In the genomic region with DNA sequence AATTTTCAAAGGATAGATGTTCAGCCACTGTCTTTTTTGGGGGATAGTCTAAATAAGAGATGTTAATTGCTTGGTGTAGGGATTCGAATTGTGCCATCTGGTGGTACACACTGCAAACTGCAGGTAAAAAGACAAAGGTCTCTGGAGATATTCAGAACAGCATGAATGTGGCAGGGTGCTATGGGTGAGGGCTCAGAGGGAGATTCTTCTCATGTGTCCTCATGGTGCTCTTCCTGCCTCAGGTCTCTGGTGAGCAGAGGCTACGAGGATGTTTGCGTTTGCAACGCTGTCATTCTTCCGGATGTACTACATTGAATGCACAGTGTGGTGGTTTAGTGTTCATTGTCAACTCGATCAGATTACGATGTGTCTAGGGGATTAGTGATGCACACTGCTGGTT, we compare ENCODE assay signal across 9 mouse cellular contexts. TPM values are rescaled to one million over a fixed set of nuclear protein-coding genes. Genes with fewer than 3 reads are reported as not detected.
A peak's percentile ranks its signal among the peaks of the same experiment; 100 is the strongest.
DNase-seq lines count a peak whose midpoint lies in the region; ATAC-seq and TF ChIP-seq lines count a peak whose summit lies in the region.
"Had no signal": no experiment of that assay in that cellular context is flagged by ENCODE, and none has a peak within 500 bp of the region (broad histone marks: within the 10 kb centered on the region; RNA-seq: fewer than 3 reads in every experiment).

No protein-coding gene starts in this region.

- H3K36me3 ChIP-seq in intestine, postnatal 0 days (ENCODE audit: control insufficient read depth, insufficient read depth), result no peaks in the 10 kb centered on the region
- H3K36me3 ChIP-seq in intestine, embryonic 15.5 days, result no peaks in the 10 kb centered on the region
- H3K36me3 ChIP-seq in hindbrain, embryonic 13.5 days, result no peaks in the 10 kb centered on the region
- no peaks in the 10 kb centered on the region for H3K36me3 ChIP-seq in midbrain, embryonic 12.5 days
- H3K36me3 ChIP-seq: embryonic facial prominence, embryonic 12.5 days had no signal

- no peak overlapping the region for H3K27ac ChIP-seq in intestine, postnatal 0 days (ENCODE audit: low read depth, low read length)
- H3K27ac ChIP-seq in intestine, embryonic 15.5 days, result no peak overlapping the region
- no peak overlapping the region for H3K27ac ChIP-seq in hindbrain, embryonic 13.5 days
- H3K27ac ChIP-seq in midbrain, embryonic 12.5 days (replicated peaks), result no peak overlapping the region
- H3K27ac ChIP-seq: embryonic facial prominence, embryonic 12.5 days had no signal

- H3K4me3 ChIP-seq in intestine, postnatal 0 days (ENCODE audit: low read depth, low read length), result no peak overlapping the region
- H3K4me3 ChIP-seq in intestine, embryonic 15.5 days (replicated peaks), result no peak overlapping the region
- H3K4me3 ChIP-seq in hindbrain, embryonic 13.5 days, result no peak overlapping the region
- no peak overlapping the region for H3K4me3 ChIP-seq in midbrain, embryonic 12.5 days
- H3K4me3 ChIP-seq: embryonic facial prominence, embryonic 12.5 days had no signal

- H3K4me2 ChIP-seq in intestine, postnatal 0 days (replicated peaks; ENCODE audit: low read depth), result no peak overlapping the region
- H3K4me2 ChIP-seq in intestine, embryonic 15.5 days (replicated peaks), result no peak overlapping the region
- H3K4me2 ChIP-seq in hindbrain, embryonic 13.5 days, result no peak overlapping the region
- H3K4me2 ChIP-seq in midbrain, embryonic 12.5 days (replicated peaks), result no peak overlapping the region
- H3K4me2 ChIP-seq: embryonic facial prominence, embryonic 12.5 days had no signal

- TF ChIP-seq CTCF in intestine, postnatal 0 days (IDR thresholded peaks at IDR 0.05; ENCODE audit: low read depth), result peak; percentile 75

- H3K27me3 ChIP-seq in intestine, postnatal 0 days (replicated peaks; ENCODE audit: control insufficient read depth, insufficient read depth, low read length), result no peaks in the 10 kb centered on the region
- no peaks in the 10 kb centered on the region for H3K27me3 ChIP-seq in intestine, embryonic 15.5 days (replicated peaks)
- no peaks in the 10 kb centered on the region for H3K27me3 ChIP-seq in hindbrain, embryonic 13.5 days
- no peaks in the 10 kb centered on the region for H3K27me3 ChIP-seq in midbrain, embryonic 12.5 days
- H3K27me3 ChIP-seq: embryonic facial prominence, embryonic 12.5 days had no signal

- no peaks in the 10 kb centered on the region for H3K4me1 ChIP-seq in intestine, postnatal 0 days (replicated peaks; ENCODE audit: control insufficient read depth, insufficient read depth, low read length)
- no peaks in the 10 kb centered on the region for H3K4me1 ChIP-seq in intestine, embryonic 15.5 days (replicated peaks)
- no peaks in the 10 kb centered on the region for H3K4me1 ChIP-seq in hindbrain, embryonic 13.5 days (replicated peaks)
- no peaks in the 10 kb centered on the region for H3K4me1 ChIP-seq in midbrain, embryonic 12.5 days
- H3K4me1 ChIP-seq: embryonic facial prominence, embryonic 12.5 days had no signal

- H3K9ac ChIP-seq in intestine, postnatal 0 days (ENCODE audit: low read depth, low read length), result no peak overlapping the region
- no peak overlapping the region for H3K9ac ChIP-seq in intestine, embryonic 15.5 days
- H3K9ac ChIP-seq in hindbrain, embryonic 13.5 days, result no peak overlapping the region
- no peak overlapping the region for H3K9ac ChIP-seq in midbrain, embryonic 12.5 days (replicated peaks)
- H3K9ac ChIP-seq: embryonic facial prominence, embryonic 12.5 days had no signal

- H3K9me3 ChIP-seq in intestine, postnatal 0 days (ENCODE audit: control insufficient read depth), result no peaks in the 10 kb centered on the region
- H3K9me3 ChIP-seq in intestine, embryonic 15.5 days, result no peaks in the 10 kb centered on the region
- no peaks in the 10 kb centered on the region for H3K9me3 ChIP-seq in hindbrain, embryonic 13.5 days
- no peaks in the 10 kb centered on the region for H3K9me3 ChIP-seq in midbrain, embryonic 12.5 days
- H3K9me3 ChIP-seq: embryonic facial prominence, embryonic 12.5 days had no signal

- 53% methylated on average over 7 of the region's 7 CpGs for WGBS in intestine, postnatal 0 days
- WGBS in intestine, embryonic 15.5 days, result 56% methylated on average over 7 of the region's 7 CpGs
- 54% methylated on average over 7 of the region's 7 CpGs for WGBS in hindbrain, embryonic 13.5 days
- WGBS in midbrain, embryonic 12.5 days, result 51% methylated on average over 7 of the region's 7 CpGs

- DNase-seq in ES-CJ7 (ENCODE audit: low read depth, low spot score), result peak; percentile 31
- DNase-seq in cerebellum, postnatal 10 days, result peak; percentile 44 to 54
- DNase-seq in T-cell, adult 2 months (ENCODE audit: low spot score), result no peak

- no peak for ATAC-seq in intestine, postnatal 0 days
- ATAC-seq in intestine, embryonic 15.5 days, result no peak
- peak; percentile 63 for ATAC-seq in hindbrain, embryonic 13.5 days (ENCODE audit: low FRiP score)
- peak; percentile 47; the same call in 1 of the 2 replicates for ATAC-seq in midbrain, embryonic 12.5 days (ENCODE audit: low FRiP score, low read depth)
- ATAC-seq in inflammation-experienced regulatory T-cells, adult 6 months, result no peak

RNA-seq across cellular contexts. Expression of a gene that starts 10.1 kb away (rescaled TPM):
- polyA plus RNA-seq in intestine, postnatal 0 days (2015; fragmentation: Nextera tagmentation; extraction: Ambion mirVana), result not detected in 2 replicates
- polyA plus RNA-seq in intestine, embryonic 15.5 days (2015; fragmentation: Nextera tagmentation; extraction: Ambion mirVana), result not detected in 2 replicates
- not detected in 2 replicates for polyA plus RNA-seq in hindbrain, embryonic 13.5 days (2015; fragmentation: Nextera tagmentation; extraction: Ambion mirVana)
- polyA plus RNA-seq in midbrain, embryonic 12.5 days (2016; fragmentation: Nextera tagmentation; extraction: Ambion mirVana), result not detected in 2 replicates
- polyA plus RNA-seq in inflammation-experienced regulatory T-cells, adult 6 months (2017; shearing (Covaris generic)), result not detected
- polyA plus RNA-seq: embryonic facial prominence, embryonic 12.5 days had no signal

Comparison
In these comparisons a context has a peak if more than half of its experiments do, and no peak if none do; other contexts are left out.
1. ATAC-seq: peak in hindbrain, embryonic 13.5 days (single experiment) and midbrain, embryonic 12.5 days (single experiment); none in intestine, postnatal 0 days (single experiment), intestine, embryonic 15.5 days (single experiment) and inflammation-experienced regulatory T-cells, adult 6 months (single experiment).